Mouse (Mus musculus) CH12.LX (cell line): ENCODE results near the gene Bsn.

Experiments used
- CHD2 ChIP-seq: IDR thresholded peaks from 2 replicates; pipeline ENCODE4 v1.6.1; 2011; ENCODE audit warnings: low read length, improper control_type of control experiment
- CTCF ChIP-seq, 2 experiments: IDR thresholded peaks in 1 of 2; conservative IDR thresholded peaks in 1 of 2; 2 replicates each; pipeline ENCODE4 v1.5.1; 2011 to 2012; ENCODE audit warnings: low read depth in 2 of 2, low read length in 2 of 2, improper control_type of control experiment in 1 of 2, inconsistent platforms in 1 of 2, mild to moderate bottlenecking in 1 of 2, moderate library complexity in 1 of 2
- E2F4 ChIP-seq: IDR thresholded peaks from 2 replicates; pipeline ENCODE4 v1.6.1; 2011; ENCODE audit warnings: low read depth, low read length, improper control_type of control experiment; ENCODE audit not compliant: insufficient replicate concordance
- ELF1 ChIP-seq: IDR thresholded peaks from 2 replicates; pipeline ENCODE4 v1.6.1; 2014; ENCODE audit warnings: low read depth, mild to moderate bottlenecking, inconsistent platforms, low read length, improper control_type of control experiment
- EP300 ChIP-seq: IDR thresholded peaks from 2 replicates; pipeline ENCODE4 v1.6.1; 2011; ENCODE audit warnings: low read length, improper control_type of control experiment
- ETS1 ChIP-seq: conservative IDR thresholded peaks from 2 replicates; pipeline ENCODE4 v1.6.1; 2012; ENCODE audit warnings: low read depth, mild to moderate bottlenecking, inconsistent platforms, low read length, improper control_type of control experiment, moderate library complexity
- MAZ ChIP-seq: IDR thresholded peaks from 2 replicates; pipeline ENCODE4 v1.6.1; 2012; ENCODE audit warnings: low read depth, mild to moderate bottlenecking, inconsistent platforms, low read length, improper control_type of control experiment, moderate library complexity
- NELFE ChIP-seq: IDR thresholded peaks from 2 replicates; pipeline ENCODE4 v1.6.1; 2011; ENCODE audit warnings: low read depth, low read length, improper control_type of control experiment
- POLR2A ChIP-seq: IDR thresholded peaks from 2 replicates; pipeline ENCODE4 v1.6.1; 2011; ENCODE audit warnings: low read depth, mild to moderate bottlenecking, improper control_type of control experiment, low read length
- UBTF ChIP-seq: IDR thresholded peaks from 2 replicates; pipeline ENCODE4 v1.6.1; 2012; ENCODE audit warnings: low read depth, mild to moderate bottlenecking, inconsistent platforms, low read length, improper control_type of control experiment, moderate library complexity
- USF1 ChIP-seq: IDR thresholded peaks from 2 replicates; pipeline ENCODE4 v1.6.1; 2014; ENCODE audit warnings: low read depth, mild to moderate bottlenecking, inconsistent platforms, low read length, improper control_type of control experiment
- USF2 ChIP-seq: conservative IDR thresholded peaks from 2 replicates; pipeline ENCODE4 v1.6.1; 2011; ENCODE audit warnings: low read depth, low read length, improper control_type of control experiment

GRCm38 (mm10) chr9:108115290-108116077 lies 74.7 kb downstream of the Bsn start:
- TF ChIP-seq USF1 (no peak), USF2 (no peak), EP300 (no peak), POLR2A (no peak), NELFE (no peak), MAZ (no peak), CTCF (conservative IDR thresholded peaks at IDR 0.05 in 1 of 2, IDR thresholded peaks at IDR 0.05 in 1 of 2; ENCODE audit: low read depth in 2 of 2, low read length in 2 of 2) (no peak), CHD2 (no peak), ETS1 (no peak), ELF1 (no peak), E2F4 (no peak), UBTF (no peak)
